Mouse (Mus musculus): Measurements from ENCODE around the gene St6galnac3.

- TF ChIP-seq CTCF (IDR thresholded peaks at IDR 0.05; ENCODE audit: control insufficient read depth, insufficient read depth, low read length) (no peak), POLR2A (IDR thresholded peaks at IDR 0.05; ENCODE audit: borderline replicate concordance, control insufficient read depth, low read depth, low read length) (no peak)
Observed at GRCm38 (mm10) chr3:153395351-153395750, 329.6 kb downstream of the St6galnac3 start.

Measured in bone marrow, adult 2 months (tissue).